18 mouse cellular contexts compared by ENCODE assay signal in genomic region chr8:110633814-110634213, GRCm38 (mm10). TPM values are rescaled to one million over a fixed set of nuclear protein-coding genes. Genes with fewer than 3 reads are reported as not detected.
DNase-seq lines count a peak whose midpoint lies in the region; TF ChIP-seq lines count a peak whose summit lies in the region.
"Had no signal": no experiment of that assay in that cellular context is flagged by ENCODE, and none has a peak within 500 bp of the region (broad histone marks: within the 10 kb centered on the region; RNA-seq: fewer than 3 reads in every experiment).

No protein-coding gene starts in this region.

- H3K27me3 ChIP-seq in kidney, adult 2 months (replicated peaks; ENCODE audit: control insufficient read depth, insufficient read depth, low read length) = no peaks in the 10 kb centered on the region
- H3K27me3 ChIP-seq in CH12.LX (replicated peaks) = no peaks in the 10 kb centered on the region
- H3K27me3 ChIP-seq: forebrain, embryonic 13.5 days; hindbrain, embryonic 13.5 days; intestine, embryonic 15.5 days had no signal

- no peak overlapping the region for H3K9ac ChIP-seq in CH12.LX (ENCODE audit: insufficient read depth, low read depth)
- H3K9ac ChIP-seq: forebrain, embryonic 13.5 days; hindbrain, embryonic 13.5 days; intestine, embryonic 15.5 days had no signal

- no peak for TF ChIP-seq CTCF in kidney, adult 2 months (conservative IDR thresholded peaks at IDR 0.05; ENCODE audit: insufficient read depth, insufficient read length, low read depth, low read length)
- no peak for TF ChIP-seq CTCF in CH12.LX (conservative IDR thresholded peaks at IDR 0.05 in 1 of 2, IDR thresholded peaks at IDR 0.05 in 1 of 2; ENCODE audit: low read depth in 2 of 2, low read length in 2 of 2)

- WGBS in kidney, adult 2 months = 90% methylated on average over 3 of the region's 3 CpGs

- H3K4me2 ChIP-seq in CH12.LX (ENCODE audit: insufficient read depth, low read depth, poor library complexity, severe bottlenecking) = no peak overlapping the region
- H3K4me2 ChIP-seq: forebrain, embryonic 13.5 days; heart, embryonic 11.5 days; hindbrain, embryonic 13.5 days; intestine, embryonic 15.5 days had no signal

- peak; percentile 29 for DNase-seq in adrenal gland, adult 2 months
- no peak for DNase-seq in adrenal gland, postnatal 4 days (ENCODE audit: low spot score in 2 of 2)
- DNase-seq in kidney, adult 2 months = peak; percentile 57
- no peak for DNase-seq in kidney, adult 8-10 months
- DNase-seq in CH12.LX (ENCODE audit: extremely low read depth) (no peak), adipocyte (ENCODE audit: low spot score) (peak; percentile 80)
- DNase-seq in natural killer cell, adult 2 months (ENCODE audit: low spot score in 2 of 2) = no peak
- DNase-seq: adrenal gland, postnatal 25 days; cerebellum, adult 18-20 months; cerebellum, adult 9-10 months; cerebellum, postnatal 14 days; gastrocnemius, postnatal 10 days; gastrocnemius, postnatal 36 days had no signal

- TF ChIP-seq POLR2A in kidney, adult 2 months (IDR thresholded peaks at IDR 0.05; ENCODE audit: low read depth, low read length) = no peak
- TF ChIP-seq POLR2A in CH12.LX (IDR thresholded peaks at IDR 0.05; ENCODE audit: low read depth, low read length) = no peak

- no peak overlapping the region for H3K4me3 ChIP-seq in kidney, adult 2 months (ENCODE audit: insufficient read depth, low read depth, low read length)
- H3K4me3 ChIP-seq in CH12.LX (replicated peaks in 1 of 3; ENCODE audit: low read depth in 2 of 3, low read length in 2 of 3, poor library complexity in 1 of 3) = no peak overlapping the region
- H3K4me3 ChIP-seq: forebrain, embryonic 10.5 days; forebrain, embryonic 13.5 days; hindbrain, embryonic 13.5 days; intestine, embryonic 15.5 days had no signal

- H3K79me2 ChIP-seq in CH12.LX (replicated peaks; ENCODE audit: control insufficient read depth, extremely low read depth, insufficient read depth, poor library complexity, severe bottlenecking) = peaks cover 8% of the 10 kb centered on the region

- H3K36me3 ChIP-seq in kidney, adult 2 months (ENCODE audit: control insufficient read depth, insufficient read depth, low read length) = 0 out of 2 replicates have a peak, but pooled peaks cover 1% of the 10 kb centered on the region
- peaks cover 73 to 95% of the 10 kb centered on the region in 2 experiments for H3K36me3 ChIP-seq in CH12.LX (replicated peaks in 1 of 2; ENCODE audit: control insufficient read depth in 1 of 2, insufficient read depth in 1 of 2, low read length in 1 of 2)

- in situ Hi-C loops in CH12.LX (cut with MboI; ENCODE audit: low pct_ligation_motif_present, low pct_unique_long_range_greater_than_20kb, low sequenced_read_pairs) = loop anchor here (25.0 kb wide), 2 partner anchors 203 to 453 kb away; partner anchors contain the start of genes Clec18a, Cog4, Pdpr and Sf3b3

- no peaks in the 10 kb centered on the region for H3K4me1 ChIP-seq in kidney, adult 2 months (ENCODE audit: control insufficient read depth, insufficient read depth, low read length)
- H3K4me1 ChIP-seq in CH12.LX (ENCODE audit: control insufficient read depth in 1 of 2, insufficient read depth in 2 of 2) = peaks cover 0 to 10% of the 10 kb centered on the region in 2 experiments; a peak in 1 of 4 replicates
- H3K4me1 ChIP-seq: forebrain, embryonic 10.5 days; forebrain, embryonic 13.5 days had no signal

- H3K9me3 ChIP-seq in CH12.LX (replicated peaks; ENCODE audit: low read length) = no peaks in the 10 kb centered on the region
- H3K9me3 ChIP-seq: forebrain, embryonic 10.5 days; forebrain, embryonic 13.5 days; hindbrain, embryonic 13.5 days; intestine, embryonic 15.5 days had no signal

- dilution Hi-C loops in CH12.LX (cut with MboI; ENCODE audit: extremely low pct_ligation_motif_present, extremely low pct_unique_long_range_greater_than_20kb, low sequenced_read_pairs) = no loop called here

- no peak overlapping the region for H3K27ac ChIP-seq in kidney, adult 2 months (ENCODE audit: insufficient read depth, low read depth, low read length)
- no peak overlapping the region for H3K27ac ChIP-seq in CH12.LX (ENCODE audit: insufficient read depth, low read depth)
- H3K27ac ChIP-seq: forebrain, embryonic 10.5 days; forebrain, embryonic 13.5 days; hindbrain, embryonic 13.5 days; intestine, embryonic 15.5 days had no signal

- TF ChIP-seq EP300 in CH12.LX (IDR thresholded peaks at IDR 0.05; ENCODE audit: low read length) = no peak

- no peak for TF ChIP-seq RAD21 in CH12.LX (IDR thresholded peaks at IDR 0.05; ENCODE audit: low read depth, low read length)

TF ChIP-seq in CH12.LX, 34 proteins besides CTCF, POLR2A, EP300 and RAD21:
- TF ChIP-seq ZKSCAN1 (IDR thresholded peaks at IDR 0.05; ENCODE audit: borderline replicate concordance, low read depth, low read length) = no peak
- peak; percentile 75 for TF ChIP-seq MAFK (IDR thresholded peaks at IDR 0.05; ENCODE audit: insufficient replicate concordance, low read length)

RNA-seq across cellular contexts. Expression of gene Vac14, which starts 15.4 kb away (rescaled TPM):
- total RNA-seq in adrenal gland, adult 2 months (2021) = 10 to 100 TPM; 29.8 to 37.5 TPM
- polyA plus RNA-seq in adrenal gland, adult 2 months (2012; rRNA removed) = 40.9 and 47.0 TPM in 2 replicates
- total RNA-seq in adrenal gland, postnatal 4 days (2021) = 10 to 100 TPM; 29.9 to 30.0 TPM
- 36.8 and 39.1 TPM in 2 replicates for polyA plus RNA-seq in kidney, adult 2 months (2012; rRNA removed)
- 28.2 and 33.8 TPM in 2 replicates for total RNA-seq in CH12.LX (2012; rRNA removed)
- 20.0 and 20.9 TPM in 2 replicates for total RNA-seq in CH12.LX (2014; rRNA removed)
- 69.2 and 73.8 TPM in 2 replicates for polyA plus RNA-seq in CH12.LX (2012; ENCODE audit: insufficient read length, low read depth)

Comparison
In these comparisons a context has a peak if more than half of its experiments do, and no peak if none do; other contexts are left out.
1. DNase-seq: peak in adrenal gland, adult 2 months (single experiment), kidney, adult 2 months (single experiment) and adipocyte (single experiment); none in adrenal gland, postnatal 4 days (0 of 2), kidney, adult 8-10 months (0 of 2), CH12.LX (single experiment) and natural killer cell, adult 2 months (0 of 2).